Mouse (Mus musculus): Measurements from ENCODE around the gene 4930470P17Rik.

DNA sequence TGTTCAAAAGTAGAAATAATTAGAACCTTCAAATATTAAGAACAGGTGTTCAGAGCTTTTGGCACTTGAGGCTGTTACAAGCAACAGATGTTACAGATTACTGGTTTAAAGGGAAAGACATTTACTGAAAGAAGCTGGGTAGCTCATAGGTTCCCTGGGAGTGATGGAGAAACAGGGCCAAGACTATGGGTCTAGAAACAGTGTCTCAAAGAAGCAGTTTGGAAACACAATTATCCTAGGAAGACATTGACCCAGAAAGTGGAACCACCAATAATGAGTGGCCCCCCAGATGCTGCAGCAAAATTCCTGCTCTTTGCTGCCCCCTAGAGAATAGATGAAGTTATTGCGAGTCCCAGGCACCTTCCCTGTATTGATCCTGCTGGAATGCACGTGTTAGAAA, 4.2 kb downstream of the 4930470P17Rik start:
- TF ChIP-seq CTCF (IDR thresholded peaks at IDR 0.05; ENCODE audit: borderline replicate concordance, extremely low read depth, insufficient read depth, insufficient read length) (peak; percentile 57; the same call in 1 of the 2 replicates), POLR2A (IDR thresholded peaks at IDR 0.05; ENCODE audit: borderline replicate concordance, extremely low read depth, insufficient read depth, insufficient read length, poor library complexity, severe bottlenecking) (no peak)
